Mouse (Mus musculus) A20 (cell line): ENCODE results near the gene Gm21725.
"Not testable (repeated sequence)": the region's sequence is repeated elsewhere in the genome, so short reads cannot be mapped to it uniquely, and the experiment has no call there.

Experiments used
- DNase-seq: peaks from one replicate; pipeline ENCODE4 v3.0.0-alpha.2; 2011; ENCODE audit warnings: low read depth, low spot score

The Gm21725 gene

DNA sequence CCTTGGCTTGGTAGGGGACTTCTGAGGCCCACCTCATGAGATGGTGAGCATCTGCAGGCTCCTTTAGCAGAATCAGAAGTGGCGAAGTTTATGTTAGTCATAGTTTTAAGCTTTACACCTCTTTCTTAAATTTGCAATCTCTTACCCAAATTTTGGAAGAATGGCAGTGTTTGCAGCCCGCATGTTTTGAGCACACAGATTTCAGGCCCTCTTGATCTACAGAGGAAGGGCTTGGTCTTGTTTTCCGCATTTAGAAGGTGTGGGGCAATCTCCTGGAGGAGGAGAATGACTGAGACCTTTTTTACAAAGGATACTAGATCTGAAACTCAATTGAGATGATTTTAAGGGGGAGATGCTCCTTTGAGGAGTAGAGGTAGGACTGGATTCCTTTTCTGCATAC, at the start of gene Gm21725:
TSS of gene Gm21725 (minus strand) at position 101 of the 400 bp plus-strand sequence.
- not testable (repeated sequence) for DNase-seq
